8 mouse cellular contexts compared by ENCODE assay signal in the genomic region with DNA sequence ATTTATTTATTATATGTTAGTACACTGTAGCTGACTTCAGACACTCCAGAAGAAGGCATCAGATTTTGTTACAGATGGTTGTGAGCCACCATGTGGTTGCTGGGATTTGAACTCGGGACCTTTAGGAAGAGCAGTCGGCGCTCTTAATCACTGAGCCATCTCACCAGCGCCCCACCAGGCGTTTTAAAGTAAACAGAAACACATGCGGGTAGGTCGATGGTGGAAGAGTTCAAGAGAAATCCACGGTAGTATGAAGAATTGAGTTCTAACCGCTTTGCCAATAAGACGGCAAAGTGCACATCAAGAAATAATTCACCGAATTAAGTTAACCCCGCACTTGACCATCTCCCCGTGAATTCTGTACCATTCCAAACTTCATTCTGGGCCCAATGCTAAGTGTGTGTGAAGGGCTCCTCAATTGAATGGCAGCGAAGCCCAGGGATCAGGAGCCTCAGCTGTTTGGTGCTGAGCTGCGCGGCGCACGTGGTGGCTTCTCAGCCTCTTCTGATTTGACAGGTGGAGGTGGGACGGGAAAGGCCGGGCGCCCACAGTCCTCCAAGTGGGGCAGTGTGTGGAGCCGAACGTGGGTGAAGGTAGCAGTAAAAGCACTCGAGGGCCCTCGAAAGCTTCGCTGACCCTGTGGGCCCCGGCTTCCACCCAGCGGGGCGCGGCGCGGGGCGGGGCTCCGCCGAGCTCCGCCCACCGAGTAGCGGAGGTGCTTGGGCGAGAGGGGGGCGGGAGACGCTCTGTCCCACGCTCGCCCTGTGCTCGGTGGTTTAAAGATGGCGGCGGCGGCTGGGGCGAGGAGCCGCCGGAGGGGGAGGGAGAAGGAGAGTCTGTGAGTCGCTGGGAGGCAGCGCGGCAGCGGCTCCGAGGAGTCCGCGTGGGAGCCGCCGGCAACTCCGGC. TPM values are rescaled to one million over a fixed set of nuclear protein-coding genes. Genes with fewer than 3 reads are reported as not detected.
DNase-seq lines count a peak whose midpoint lies in the region; ATAC-seq and TF ChIP-seq lines count a peak whose summit lies in the region.

A gene (plus strand): TSS at position 763 of the 907 bp plus-strand sequence.

- DNase-seq in G1E (ENCODE audit: low spot score), result peak; percentile 94
- DNase-seq in cerebellum, adult 18-20 months, result peak; percentile 88 to 89
- peak; percentile 94 for DNase-seq in forebrain, postnatal 0 days
- DNase-seq in heart, postnatal 4 days, result peak; percentile 92
- peak; percentile 44 for DNase-seq in layer of hippocampus, adult 9-10 months (ENCODE audit: low spot score)
- DNase-seq in ovary, postnatal 10 days (ENCODE audit: low spot score), result peak; percentile 70
- DNase-seq in thymus, postnatal 10 days (ENCODE audit: low spot score in 2 of 2), result peak; percentile 85 to 89

- no peaks in the 10 kb centered on the region for H3K9me3 ChIP-seq in G1E (replicated peaks)
- H3K9me3 ChIP-seq in forebrain, postnatal 0 days (ENCODE audit: low read length), result no peaks in the 10 kb centered on the region
- no peaks in the 10 kb centered on the region for H3K9me3 ChIP-seq in lung, embryonic 16.5 days (ENCODE audit: control insufficient read depth, low read length)

- H3K4me2 ChIP-seq in forebrain, postnatal 0 days (ENCODE audit: low read depth), result peak within 1 kb of the TSS; percentile 52
- H3K4me2 ChIP-seq in lung, embryonic 16.5 days (ENCODE audit: low read depth, low read length), result peak within 1 kb of the TSS; percentile 75

- WGBS in forebrain, postnatal 0 days, result 7% methylated on average over 60 of the region's 60 CpGs
- WGBS in lung, embryonic 16.5 days, result 7% methylated on average over 60 of the region's 60 CpGs

- H3K27me3 ChIP-seq in G1E (ENCODE audit: insufficient read depth, low read length), result no peaks in the 10 kb centered on the region
- H3K27me3 ChIP-seq in forebrain, postnatal 0 days (ENCODE audit: insufficient read depth, low read length), result no peaks in the 10 kb centered on the region
- H3K27me3 ChIP-seq in lung, embryonic 16.5 days (ENCODE audit: control insufficient read depth, insufficient read depth, low read depth, low read length), result no peaks in the 10 kb centered on the region

- peaks cover 19% of the 10 kb centered on the region for H3K4me1 ChIP-seq in G1E (ENCODE audit: insufficient read depth, low read depth, low read length)
- peaks cover 4% of the 10 kb centered on the region; the same call in 1 of the 2 replicates for H3K4me1 ChIP-seq in forebrain, postnatal 0 days (ENCODE audit: insufficient read depth)
- H3K4me1 ChIP-seq in lung, embryonic 16.5 days (replicated peaks; ENCODE audit: control insufficient read depth, insufficient read depth, low read length), result peaks cover 5% of the 10 kb centered on the region; the same call in 1 of the 2 replicates

- no peak for TF ChIP-seq CTCF in G1E (IDR thresholded peaks at IDR 0.05; ENCODE audit: low read depth, low read length)
- TF ChIP-seq CTCF in forebrain, postnatal 0 days (IDR thresholded peaks at IDR 0.05; ENCODE audit: low read depth), result peak; percentile 30; the same call in 1 of the 2 replicates

- peak; percentile 93 for ATAC-seq in G1E (ENCODE audit: extremely low read depth, insufficient number of reproducible peaks, low FRiP score, poor library complexity, severe bottlenecking)
- peak; percentile 98 for ATAC-seq in forebrain, postnatal 0 days
- peak; percentile 98 for ATAC-seq in lung, embryonic 16.5 days (ENCODE audit: low read depth)

- peak within 1 kb of the TSS; percentile 95 for H3K4me3 ChIP-seq in G1E (ENCODE audit: low read depth, low read length)
- H3K4me3 ChIP-seq in forebrain, postnatal 0 days (ENCODE audit: low read depth, low read length), result peak within 1 kb of the TSS; percentile 95
- peak within 1 kb of the TSS; percentile 98 for H3K4me3 ChIP-seq in lung, embryonic 16.5 days (ENCODE audit: low read length)

- peak within 1 kb of the TSS; percentile 99 for H3K27ac ChIP-seq in forebrain, postnatal 0 days (ENCODE audit: low read depth, low read length)
- H3K27ac ChIP-seq in lung, embryonic 16.5 days (ENCODE audit: low read length), result peak within 1 kb of the TSS; percentile 93

- peak within 1 kb of the TSS; percentile 96 for H3K9ac ChIP-seq in forebrain, postnatal 0 days
- peak within 1 kb of the TSS; percentile 99 for H3K9ac ChIP-seq in lung, embryonic 16.5 days (ENCODE audit: low read length)

- H3K36me3 ChIP-seq in G1E (replicated peaks), result peaks cover 14% of the 10 kb centered on the region
- H3K36me3 ChIP-seq in forebrain, postnatal 0 days (ENCODE audit: insufficient read depth), result no peaks in the 10 kb centered on the region
- no peaks in the 10 kb centered on the region for H3K36me3 ChIP-seq in lung, embryonic 16.5 days (ENCODE audit: control insufficient read depth, insufficient read depth, low read length)

RNA-seq across cellular contexts. Expression of the gene that starts here (rescaled TPM):
- total RNA-seq in G1E (2014; fragmentation: Nextera tagmentation), result 13.4 and 15.2 TPM in 2 replicates
- total RNA-seq in G1E (2017), result 8.6 and 9.7 TPM in 2 replicates
- 14.7 and 18.7 TPM in 2 replicates for polyA plus RNA-seq in G1E (2012)
- 21.4 and 29.2 TPM in 2 replicates for total RNA-seq in forebrain, postnatal 0 days (2014; rRNA removed)
- 2.8 and 4.6 TPM in 2 replicates for polyA plus RNA-seq in forebrain, postnatal 0 days (2015; fragmentation: Nextera tagmentation; extraction: Ambion mirVana)
- 10 to 100 TPM; 24.0 to 26.1 TPM for total RNA-seq in heart, postnatal 4 days (2021)
- polyA plus RNA-seq in lung, embryonic 16.5 days (2015; fragmentation: Nextera tagmentation; extraction: Ambion mirVana), result 3.5 and 4.2 TPM in 2 replicates

Comparison
In these comparisons a context has a peak if more than half of its experiments do, and no peak if none do; other contexts are left out.
1. Peak in every context shown above with its lines: DNase-seq, ATAC-seq, H3K4me3 ChIP-seq and H3K27ac ChIP-seq.
2. DNase-seq: peak in every context shown above with its lines; median percentile 94 in G1E; 94 in forebrain, postnatal 0 days; 92 in heart, postnatal 4 days; 88 in cerebellum, adult 18-20 months; 87 in thymus, postnatal 10 days; 70 in ovary, postnatal 10 days; 44 in layer of hippocampus, adult 9-10 months.